Mouse (Mus musculus) ES-E14 (cell line): ENCODE measurements around the gene Slc25a12. TPM values are rescaled to one million over a fixed set of nuclear protein-coding genes. Genes with fewer than 3 reads are reported as not detected.

Experiments
- DNase-seq: peaks from one replicate; pipeline ENCODE4 v3.0.0-alpha.2; 2013; ENCODE audit warnings: low read depth, low spot score
- H3K27ac ChIP-seq: 2 replicates; pipeline ENCODE4 v1.5.1; 2012; ENCODE audit warnings: low read depth, mild to moderate bottlenecking, low read length, moderate library complexity, mixed read lengths; ENCODE audit not compliant: poor library complexity, insufficient read depth, severe bottlenecking
- H3K36me3 ChIP-seq: 2 replicates; pipeline ENCODE4 v1.6.1; 2012; ENCODE audit warnings: mild to moderate bottlenecking, low read length, moderate library complexity, mixed read lengths; ENCODE audit not compliant: control insufficient read depth, poor library complexity, insufficient read depth, severe bottlenecking
- H3K4me1 ChIP-seq, 2 experiments: fragments of 150-350 bp in 1 of 2; sonication (generic) in 1 of 2; 2 replicates each; pipeline ENCODE4 v1.6.1; 2012; ENCODE audit warnings: low read length in 2 of 2, mild to moderate bottlenecking in 1 of 2, mixed read lengths in 1 of 2; ENCODE audit not compliant: control insufficient read depth in 2 of 2, insufficient read depth in 2 of 2, poor library complexity in 1 of 2
- H3K4me3 ChIP-seq, 2 experiments: fragments of 150-350 bp in 1 of 2; sonication (generic) in 1 of 2; 2 replicates each; pipeline ENCODE4 v1.5.1; 2012; ENCODE audit warnings: low read length in 2 of 2, low read depth in 1 of 2, mild to moderate bottlenecking in 1 of 2, mixed read lengths in 1 of 2; ENCODE audit not compliant: insufficient read depth in 1 of 2, poor library complexity in 1 of 2, severe bottlenecking in 1 of 2
- H3K9ac ChIP-seq: 2 replicates; pipeline ENCODE4 v1.6.1; 2012; ENCODE audit warnings: low read depth, mild to moderate bottlenecking, low read length, mixed read lengths; ENCODE audit not compliant: poor library complexity, insufficient read depth, severe bottlenecking
- H3K9me3 ChIP-seq: fragments of 150-350 bp; sonication (generic); 2 replicates; pipeline ENCODE4 v1.6.1; 2012; ENCODE audit warnings: low read depth, mild to moderate bottlenecking, low read length; ENCODE audit not compliant: control insufficient read depth, insufficient read depth
- CHD2 ChIP-seq: IDR thresholded peaks from 2 replicates; pipeline ENCODE4 v1.6.1; 2014; ENCODE audit warnings: mild to moderate bottlenecking, low read depth, low read length, inconsistent platforms
- HCFC1 ChIP-seq: IDR thresholded peaks from 2 replicates; pipeline ENCODE4 v1.6.1; 2012; ENCODE audit warnings: low read length, inconsistent platforms, borderline replicate concordance; ENCODE audit not compliant: insufficient read depth
- MAFK ChIP-seq: IDR thresholded peaks from 2 replicates; pipeline ENCODE4 v1.6.1; 2014; ENCODE audit warnings: mild to moderate bottlenecking, low read depth, low read length, inconsistent platforms; ENCODE audit not compliant: insufficient read depth
- ZC3H11A ChIP-seq: IDR thresholded peaks from 2 replicates; pipeline ENCODE4 v1.6.1; 2012; ENCODE audit warnings: low read depth, mild to moderate bottlenecking, inconsistent platforms, low read length, borderline replicate concordance
- ZNF384 ChIP-seq: IDR thresholded peaks from 2 replicates; pipeline ENCODE4 v1.6.1; 2012; ENCODE audit warnings: low read depth, low read length, inconsistent platforms
- in situ Hi-C, 2 experiments: fragments of 600-800 bp; cut with MboI; formaldehyde crosslinking; loops; one replicate each; pipeline ENCODE4 v1.15.1; 2025; ENCODE audit warnings: low sequenced_read_pairs in 2 of 2, inconsistent platforms in 1 of 2; ENCODE audit not compliant: unreplicated experiment in 2 of 2
- total RNA-seq: library from RNA; depleted of rRNA; stranded (reverse); fragments of 300-350 nt; gene quantifications from 2 replicates; pipeline ENCODE4 v1.2.3, GENCODE M21; 2012

Gene Slc25a12
- total RNA-seq, 1 experiment = 42.6 TPM

DNA sequence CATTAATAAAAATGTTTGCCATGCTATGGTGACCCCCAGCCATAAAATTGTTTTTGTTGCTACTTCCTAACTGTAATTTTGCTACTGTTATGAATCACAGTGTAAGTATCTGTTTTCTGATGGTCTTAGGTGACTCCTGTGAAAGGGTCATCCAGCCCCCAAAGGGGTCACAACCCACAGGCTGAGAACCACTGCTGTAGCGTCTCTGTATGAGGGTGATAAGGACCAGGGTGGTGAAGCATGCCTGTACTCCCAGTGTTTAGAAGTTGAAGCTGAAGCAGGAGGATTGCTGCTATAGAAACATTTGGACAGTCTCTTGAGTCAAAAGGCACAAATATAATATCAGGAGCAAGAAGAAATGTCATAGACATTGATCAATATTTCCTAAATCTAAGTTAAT is 98.2 kb downstream of the Slc25a12 start:
- H3K36me3 ChIP-seq = peaks cover 2% of the 10 kb centered on the region; the same call in 1 of the 2 replicates
- no peak for TF ChIP-seq HCFC1
- no peak for TF ChIP-seq CHD2
- TF ChIP-seq MAFK = no peak
- TF ChIP-seq ZC3H11A = no peak
- no peak for TF ChIP-seq ZNF384
- no peak overlapping the region for H3K9ac ChIP-seq

DNA sequence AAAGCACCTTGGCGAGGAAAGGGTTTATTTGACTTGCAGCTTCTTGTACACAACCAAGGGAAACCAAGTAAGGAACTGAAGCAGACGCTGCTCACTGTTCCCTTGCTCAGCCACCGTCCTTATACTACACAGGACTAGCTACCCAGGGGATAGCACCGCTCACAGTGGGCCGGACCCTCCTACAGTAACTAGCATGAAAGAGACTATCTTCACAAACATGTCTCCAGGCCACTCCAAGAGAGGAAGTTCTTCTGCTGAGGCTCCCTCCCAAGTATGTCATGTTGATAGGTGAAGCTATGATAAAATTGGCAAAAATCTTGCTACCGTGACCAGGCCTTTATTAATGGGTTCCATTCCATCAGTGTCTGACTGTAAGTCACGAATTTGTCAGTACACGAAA is 98.9 kb downstream of the Slc25a12 start:
- no peak overlapping the region for H3K9ac ChIP-seq
- in situ Hi-C loops = no loop called here
- H3K9me3 ChIP-seq = no peaks in the 10 kb centered on the region
- no peak for TF ChIP-seq MAFK
- no peak for TF ChIP-seq CHD2
- TF ChIP-seq ZNF384 = no peak
- TF ChIP-seq ZC3H11A = no peak
- no peaks in the 10 kb centered on the region for H3K36me3 ChIP-seq
- H3K27ac ChIP-seq = no peak overlapping the region
- DNase-seq = no peak
- H3K4me1 ChIP-seq = no peaks in the 10 kb centered on the region
- no peak overlapping the region for H3K4me3 ChIP-seq

More for the DNA sequence above, 98.2 kb downstream of the Slc25a12 start:
- H3K27ac ChIP-seq = no peak overlapping the region
- in situ Hi-C loops = no loop called here
- DNase-seq = no peak
- H3K9me3 ChIP-seq = no peaks in the 10 kb centered on the region
- 0 out of 4 replicates have a peak, but pooled peaks cover 0 to 1% of the 10 kb centered on the region in 2 experiments for H3K4me1 ChIP-seq
- no peak overlapping the region for H3K4me3 ChIP-seq

GRCm38 (mm10) chr2:71264585-71264984 is 103.0 kb downstream of the Slc25a12 start:
- no peaks in the 10 kb centered on the region for H3K4me1 ChIP-seq
- H3K27ac ChIP-seq = no peak overlapping the region
- TF ChIP-seq ZC3H11A (no peak), HCFC1 (no peak), ZNF384 (no peak), CHD2 (no peak), MAFK (no peak)
- H3K9ac ChIP-seq = no peak overlapping the region
- peaks cover 3% of the 10 kb centered on the region; the same call in 1 of the 2 replicates for H3K36me3 ChIP-seq
- no peak for DNase-seq
- H3K4me3 ChIP-seq = no peak overlapping the region
- no peaks in the 10 kb centered on the region for H3K9me3 ChIP-seq
- in situ Hi-C loops = no loop called here

DNA sequence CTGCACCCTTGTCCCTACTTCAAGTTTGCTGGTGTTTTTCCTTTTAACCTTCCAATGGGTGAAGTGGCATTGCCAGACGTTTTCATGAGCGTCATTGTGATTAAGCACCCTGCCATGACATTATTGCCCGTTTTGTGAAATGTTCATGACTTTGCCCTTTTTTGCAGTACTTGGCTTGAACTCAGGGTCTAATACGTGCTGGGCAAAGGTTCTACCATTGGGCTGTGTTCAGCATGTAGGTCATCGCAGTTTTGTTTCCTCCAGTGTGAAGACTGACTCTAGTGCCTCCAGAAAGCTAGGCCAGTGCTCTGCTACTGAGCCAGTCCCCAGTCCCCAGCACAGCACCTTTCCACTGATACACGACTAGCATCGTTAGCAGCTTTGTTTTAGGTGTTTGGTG is 111.0 kb downstream of the Slc25a12 start:
- no peak overlapping the region for H3K4me3 ChIP-seq
- in situ Hi-C loops = no loop called here
- H3K4me1 ChIP-seq = no peaks in the 10 kb centered on the region
- no peaks in the 10 kb centered on the region for H3K9me3 ChIP-seq
- no peak overlapping the region for H3K9ac ChIP-seq
- DNase-seq = no peak
- H3K27ac ChIP-seq = no peak overlapping the region
- TF ChIP-seq CHD2 = no peak
- peaks cover 10% of the 10 kb centered on the region for H3K36me3 ChIP-seq

GRCm38 (mm10) chr2:71254836-71255235 is 112.7 kb downstream of the Slc25a12 start:
- no peak for TF ChIP-seq ZC3H11A
- no peak for TF ChIP-seq MAFK
- in situ Hi-C loops = no loop called here

More at GRCm38 (mm10) chr2:71254836-71255235, 112.7 kb downstream of the Slc25a12 start:
- peaks cover 9% of the 10 kb centered on the region for H3K36me3 ChIP-seq
- no peak overlapping the region for H3K4me3 ChIP-seq
- no peak for DNase-seq
- H3K9ac ChIP-seq = no peak overlapping the region
- no peaks in the 10 kb centered on the region for H3K4me1 ChIP-seq
- H3K27ac ChIP-seq = no peak overlapping the region
- H3K9me3 ChIP-seq = no peaks in the 10 kb centered on the region
